Mouse (Mus musculus) thymus, postnatal 36 days (tissue): ENCODE measurements around the gene Vegfa.
"Not testable (repeated sequence)": the region's sequence is repeated elsewhere in the genome, so short reads cannot be mapped to it uniquely, and the experiment has no call there.

Source experiments
- DNase-seq, 2 experiments: peaks; one replicate each; pipeline ENCODE4 v3.0.0; 2022; ENCODE audit warnings: mixed read lengths in 2 of 2

Gene Vegfa

GRCm38 (mm10) chr17:45986915-45987314 is 45.3 kb downstream of the Vegfa start:
- no peak for DNase-seq

- no peak for DNase-seq
Observed at GRCm38 (mm10) chr17:45986374-45986773, 45.8 kb downstream of the Vegfa start.

- DNase-seq: not testable (repeated sequence)
Observed at GRCm38 (mm10) chr17:45983185-45983584, 49.0 kb downstream of the Vegfa start.

- DNase-seq: no peak
Observed at GRCm38 (mm10) chr17:45981841-45982240, 50.3 kb downstream of the Vegfa start.

- DNase-seq: no peak
Observed at GRCm38 (mm10) chr17:45979025-45979805, 53.0 kb downstream of the Vegfa start.

- peak; percentile 52 to 69 for DNase-seq
Observed at GRCm38 (mm10) chr17:45974461-45974860, 57.7 kb downstream of the Vegfa start.

GRCm38 (mm10) chr17:45973214-45973613 is 59.0 kb downstream of the Vegfa start:
- DNase-seq: no peak

GRCm38 (mm10) chr17:45972405-45972804 is 59.8 kb downstream of the Vegfa start:
- no peak for DNase-seq

- DNase-seq: no peak
Observed at GRCm38 (mm10) chr17:45971800-45972199, 60.4 kb downstream of the Vegfa start.

- no peak for DNase-seq
Observed at GRCm38 (mm10) chr17:45970741-45971550, 61.2 kb downstream of the Vegfa start.

GRCm38 (mm10) chr17:45969596-45969995 is 62.6 kb downstream of the Vegfa start:
- DNase-seq: no peak

GRCm38 (mm10) chr17:45968341-45968740 is 63.8 kb downstream of the Vegfa start:
- DNase-seq: no peak
